Mouse (Mus musculus) CH12.LX (cell line): ENCODE measurements around the gene Selenof. TPM values are rescaled to one million over a fixed set of nuclear protein-coding genes. Genes with fewer than 3 reads are reported as not detected.

Experiments
- DNase-seq: peaks from one replicate; pipeline ENCODE4 v3.0.0-alpha.2; 2013; ENCODE audit errors: extremely low read depth
- H3K27ac ChIP-seq: 2 replicates; pipeline ENCODE4 v1.5.1; 2012; ENCODE audit warnings: low read depth, mild to moderate bottlenecking, control low read depth, moderate library complexity; ENCODE audit not compliant: insufficient read depth
- H3K27me3 ChIP-seq: replicated peaks from 2 replicates; pipeline ENCODE3; 2012; ENCODE audit warnings: inconsistent platforms
- H3K36me3 ChIP-seq, 2 experiments: replicated peaks in 1 of 2; 2 replicates each; pipeline versions ENCODE3 to v1.6.1; 2012; ENCODE audit warnings: inconsistent platforms in 1 of 2, low read length in 1 of 2, mild to moderate bottlenecking in 1 of 2, mixed read lengths in 1 of 2, moderate library complexity in 1 of 2; ENCODE audit not compliant: control insufficient read depth in 1 of 2, insufficient read depth in 1 of 2
- H3K4me1 ChIP-seq, 2 experiments: 2 replicates each; pipeline ENCODE4 v1.6.1; 2012; ENCODE audit warnings: inconsistent platforms in 1 of 2, moderate library complexity in 1 of 2; ENCODE audit not compliant: insufficient read depth in 2 of 2, control insufficient read depth in 1 of 2
- H3K4me2 ChIP-seq: 2 replicates; pipeline ENCODE4 v1.6.1; 2012; ENCODE audit warnings: low read depth, mild to moderate bottlenecking, control low read depth; ENCODE audit not compliant: poor library complexity, insufficient read depth, severe bottlenecking
- H3K4me3 ChIP-seq, 3 experiments: fragments of 150-350 bp in 1 of 3; sonication (generic) in 1 of 3; replicated peaks in 1 of 3; 2 replicates each; pipeline versions ENCODE3 to v1.5.1; 2011 to 2012; ENCODE audit warnings: low read depth in 2 of 3, low read length in 2 of 3, mild to moderate bottlenecking in 2 of 3, moderate library complexity in 2 of 3, control low read depth in 1 of 3, improper control_type of control experiment in 1 of 3, inconsistent platforms in 1 of 3, mixed read lengths in 1 of 3; ENCODE audit not compliant: poor library complexity in 1 of 3
- H3K79me2 ChIP-seq: replicated peaks from 2 replicates; pipeline ENCODE4 v1.6.1; 2012; ENCODE audit warnings: mild to moderate bottlenecking, moderate library complexity; ENCODE audit not compliant: control insufficient read depth, poor library complexity, insufficient read depth, severe bottlenecking; ENCODE audit errors: extremely low read depth
- H3K9ac ChIP-seq: 2 replicates; pipeline ENCODE4 v1.6.1; 2012; ENCODE audit warnings: low read depth, mild to moderate bottlenecking, control low read depth, moderate library complexity; ENCODE audit not compliant: insufficient read depth
- H3K9me3 ChIP-seq: replicated peaks from 2 replicates; pipeline ENCODE3; 2012; ENCODE audit warnings: low read length, inconsistent platforms, mixed read lengths
- BHLHE40 ChIP-seq: IDR thresholded peaks from 2 replicates; pipeline ENCODE4 v1.6.1; 2011; ENCODE audit warnings: mild to moderate bottlenecking, low read depth, low read length, improper control_type of control experiment
- CHD1 ChIP-seq: IDR thresholded peaks from 2 replicates; pipeline ENCODE4 v1.6.1; 2012; ENCODE audit warnings: low read depth, low read length, improper control_type of control experiment, inconsistent platforms
- CHD2 ChIP-seq: IDR thresholded peaks from 2 replicates; pipeline ENCODE4 v1.6.1; 2011; ENCODE audit warnings: low read length, improper control_type of control experiment
- CTCF ChIP-seq, 2 experiments: IDR thresholded peaks in 1 of 2; conservative IDR thresholded peaks in 1 of 2; 2 replicates each; pipeline ENCODE4 v1.5.1; 2011 to 2012; ENCODE audit warnings: low read depth in 2 of 2, low read length in 2 of 2, improper control_type of control experiment in 1 of 2, inconsistent platforms in 1 of 2, mild to moderate bottlenecking in 1 of 2, moderate library complexity in 1 of 2
- ELF1 ChIP-seq: IDR thresholded peaks from 2 replicates; pipeline ENCODE4 v1.6.1; 2014; ENCODE audit warnings: low read depth, mild to moderate bottlenecking, inconsistent platforms, low read length, improper control_type of control experiment
- EP300 ChIP-seq: IDR thresholded peaks from 2 replicates; pipeline ENCODE4 v1.6.1; 2011; ENCODE audit warnings: low read length, improper control_type of control experiment
- GABPA ChIP-seq: IDR thresholded peaks from 2 replicates; pipeline ENCODE4 v1.6.1; 2012; ENCODE audit warnings: low read depth, low read length, improper control_type of control experiment, inconsistent platforms; ENCODE audit not compliant: insufficient replicate concordance
- MAFK ChIP-seq: IDR thresholded peaks from 2 replicates; pipeline ENCODE4 v1.6.1; 2011; ENCODE audit warnings: low read length, improper control_type of control experiment; ENCODE audit not compliant: insufficient replicate concordance
- POLR2AphosphoS2 ChIP-seq: IDR thresholded peaks from 2 replicates; pipeline ENCODE4 v1.6.1; 2011; ENCODE audit warnings: low read depth, low read length, improper control_type of control experiment
- RAD21 ChIP-seq: IDR thresholded peaks from 2 replicates; pipeline ENCODE4 v1.6.1; 2011; ENCODE audit warnings: low read depth, mild to moderate bottlenecking, low read length, improper control_type of control experiment, moderate library complexity
- SIN3A ChIP-seq: IDR thresholded peaks from 2 replicates; pipeline ENCODE4 v1.6.1; 2012; ENCODE audit warnings: low read length, improper control_type of control experiment, inconsistent platforms
- SMC3 ChIP-seq: IDR thresholded peaks from 2 replicates; pipeline ENCODE4 v1.6.1; 2011; ENCODE audit warnings: low read depth, low read length, improper control_type of control experiment
- TBP ChIP-seq: conservative IDR thresholded peaks from 2 replicates; pipeline ENCODE4 v1.6.1; 2011; ENCODE audit warnings: low read depth, low read length, improper control_type of control experiment
- TCF12 ChIP-seq: IDR thresholded peaks from 2 replicates; pipeline ENCODE4 v1.6.1; 2014; ENCODE audit warnings: low read depth, mild to moderate bottlenecking, inconsistent platforms, low read length, improper control_type of control experiment
- ZMIZ1 ChIP-seq: IDR thresholded peaks from 2 replicates; pipeline ENCODE4 v1.6.1; 2012; ENCODE audit warnings: low read depth, mild to moderate bottlenecking, inconsistent platforms, low read length, improper control_type of control experiment
- dilution Hi-C: fragments of 300-500 bp; cut with MboI; formaldehyde crosslinking; loops from 2 replicates; pipeline ENCODE4 v1.14.3; 2020; ENCODE audit warnings: low sequenced_read_pairs; ENCODE audit not compliant: extremely low pct_unique_long_range_greater_than_20kb, extremely low pct_ligation_motif_present
- in situ Hi-C: fragments of 300-500 bp; cut with MboI; formaldehyde crosslinking; loops from 3 replicates; pipeline ENCODE4 v1.14.3; 2019; ENCODE audit warnings: low sequenced_read_pairs, low pct_ligation_motif_present, low pct_unique_long_range_greater_than_20kb, mixed read lengths
- polyA plus RNA-seq: library from polyadenylated mRNA; unstranded; fragments of >175 nt; gene quantifications from 2 replicates; pipeline ENCODE4 v1.2.1, GENCODE M21; 2012; ENCODE audit warnings: low read depth; ENCODE audit not compliant: insufficient read length
- total RNA-seq, 2 experiments: library from RNA; depleted of rRNA; stranded (reverse); fragments of 300-350 nt in 1 of 2; fragments of >200 nt in 1 of 2; gene quantifications; 2 replicates each; pipeline ENCODE4 v1.2.3; 2012 to 2014

Gene Selenof
- total and polyA plus RNA-seq, 3 experiments: 528 to 1,358 (median 678) TPM

DNA sequence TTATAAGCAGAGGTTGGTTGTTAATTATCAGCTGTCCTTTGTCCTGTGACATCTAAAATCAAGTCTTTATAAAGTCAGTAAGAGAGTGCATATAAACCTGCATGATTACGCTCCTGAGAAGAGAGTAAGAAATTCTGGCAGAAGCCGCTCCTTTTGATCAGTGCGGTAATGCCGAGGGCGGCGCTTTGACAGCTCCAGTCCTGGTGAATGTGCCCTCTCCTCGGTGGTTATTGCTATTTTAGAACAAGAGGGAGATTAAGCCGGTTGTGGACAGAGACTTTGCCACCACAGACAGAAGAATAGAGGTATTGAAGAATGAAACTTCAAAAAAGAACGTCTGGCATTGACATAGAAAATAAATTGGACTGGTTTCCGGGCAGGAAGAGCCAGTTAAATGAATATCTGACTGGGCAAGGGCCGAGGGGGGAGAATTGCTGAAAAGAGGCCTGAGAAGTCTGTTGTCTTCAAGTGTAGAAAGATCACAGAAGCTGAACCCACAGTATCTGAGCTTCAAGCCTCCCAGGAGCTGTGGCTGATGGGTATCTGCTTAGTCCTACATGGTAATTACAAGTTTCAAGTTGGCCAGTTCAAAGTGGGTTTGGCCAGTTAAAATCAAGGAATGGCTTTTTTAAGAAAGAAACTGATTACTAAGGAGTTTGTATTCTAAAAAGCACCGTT lies 27.8 kb downstream of the Selenof start:
- H3K9me3 ChIP-seq: no peaks in the 10 kb centered on the region
- H3K27ac ChIP-seq: no peak overlapping the region
- peaks cover under 1% of the 10 kb centered on the region; the same call in 1 of the 2 replicates for H3K79me2 ChIP-seq
- dilution Hi-C loops (no loop called here), in situ Hi-C loops (no loop called here)
- H3K4me2 ChIP-seq: no peak overlapping the region
- H3K4me3 ChIP-seq: no peak overlapping the region
- no peak for TF ChIP-seq RAD21
- 0 out of 2 replicates have a peak, but pooled peaks have one; percentile 5 for TF ChIP-seq MAFK
- TF ChIP-seq SMC3: no peak
- TF ChIP-seq SIN3A: no peak
- TF ChIP-seq TBP: no peak
- TF ChIP-seq CHD2: no peak
- TF ChIP-seq GABPA: no peak
- no peak for TF ChIP-seq TCF12
- no peak overlapping the region for H3K9ac ChIP-seq
- H3K4me1 ChIP-seq: peaks cover 8 to 10% of the 10 kb centered on the region in 2 experiments; a peak in 3 of 4 replicates
- H3K27me3 ChIP-seq: no peaks in the 10 kb centered on the region
- no peak for DNase-seq
- H3K36me3 ChIP-seq: peaks cover 44 to 78% of the 10 kb centered on the region in 2 experiments

GRCm38 (mm10) chr3:144602413-144602812 lies 32.3 kb downstream of the Selenof start:
- no peak overlapping the region for H3K4me3 ChIP-seq
- H3K9me3 ChIP-seq: no peaks in the 10 kb centered on the region
- TF ChIP-seq MAFK (peak; percentile 21; the same call in 1 of the 2 replicates), POLR2AphosphoS2 (peak; percentile 69), CHD1 (no peak), BHLHE40 (0 out of 2 replicates have a peak, but pooled peaks have one; percentile 10), CTCF (conservative IDR thresholded peaks at IDR 0.05 in 1 of 2, IDR thresholded peaks at IDR 0.05 in 1 of 2; ENCODE audit: low read depth in 2 of 2, low read length in 2 of 2) (no peak)
- TF ChIP-seq, all 38 proteins: peak for 3
- H3K79me2 ChIP-seq: no peaks in the 10 kb centered on the region
- peaks cover 20 to 40% of the 10 kb centered on the region in 2 experiments for H3K36me3 ChIP-seq
- H3K9ac ChIP-seq: no peak overlapping the region
- H3K4me2 ChIP-seq: no peak overlapping the region
- dilution Hi-C loops (no loop called here), in situ Hi-C loops (no loop called here)
- H3K27me3 ChIP-seq: no peaks in the 10 kb centered on the region
- H3K4me1 ChIP-seq: peaks cover 15 to 37% of the 10 kb centered on the region in 2 experiments; a peak in 3 of 4 replicates
- no peak overlapping the region for H3K27ac ChIP-seq
- DNase-seq: no peak

DNA sequence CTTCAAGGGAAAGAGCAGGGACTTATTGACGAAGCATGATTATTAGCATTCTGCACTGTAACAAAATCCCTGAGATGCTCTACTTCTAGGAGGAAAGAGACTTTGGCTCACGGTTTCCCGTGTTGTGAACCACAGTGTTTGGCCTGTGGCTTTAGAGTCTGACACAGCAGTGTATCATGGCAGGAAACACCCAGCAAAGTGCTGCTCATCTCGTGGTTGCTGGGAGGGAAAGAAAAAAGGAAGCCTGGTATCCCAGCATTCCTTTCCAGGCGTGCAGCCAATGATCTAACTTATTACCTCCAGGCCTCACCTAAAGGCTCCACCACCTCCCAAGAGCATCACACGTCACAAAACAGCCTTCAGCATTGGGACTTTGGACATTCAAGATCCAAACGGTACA lies 32.7 kb downstream of the Selenof start:
- H3K4me2 ChIP-seq: no peak overlapping the region
- no peak overlapping the region for H3K9ac ChIP-seq
- dilution Hi-C loops: no loop called here
- H3K9me3 ChIP-seq: no peaks in the 10 kb centered on the region
- H3K4me1 ChIP-seq: peaks cover 17 to 41% of the 10 kb centered on the region in 2 experiments
- 0 out of 2 replicates have a peak, but pooled peaks have one; percentile 40 for TF ChIP-seq POLR2AphosphoS2
- no peak for TF ChIP-seq ELF1
- 0 out of 2 replicates have a peak, but pooled peaks have one; percentile 2 for TF ChIP-seq BHLHE40
- no peak for TF ChIP-seq EP300
- no peak for TF ChIP-seq ZMIZ1
- no peak overlapping the region for H3K4me3 ChIP-seq
- H3K27me3 ChIP-seq: no peaks in the 10 kb centered on the region
- in situ Hi-C loops: no loop called here
- H3K36me3 ChIP-seq: peaks cover 18 to 37% of the 10 kb centered on the region in 2 experiments
- H3K27ac ChIP-seq: no peak overlapping the region
- H3K79me2 ChIP-seq: no peaks in the 10 kb centered on the region
- no peak for DNase-seq
